Mouse (Mus musculus) testis, adult 2 months (tissue): ENCODE measurements at regions not wholly inside any gene's neighbourhood (a gene's known extent, or its start where the extent isn't known, plus 50 kb on each side); places are given as distances from the start of the nearest gene placed in this dataset.

Experiments used
- CTCF ChIP-seq: fragments of 200-500 bp; IDR thresholded peaks from 2 replicates; pipeline ENCODE4 v1.5.1; 2012; ENCODE audit warnings: low read depth, mild to moderate bottlenecking, inconsistent platforms, low read length, moderate library complexity; ENCODE audit not compliant: control insufficient read depth, insufficient read depth, insufficient replicate concordance
- POLR2A ChIP-seq: fragments of 200-500 bp; IDR thresholded peaks from 2 replicates; pipeline ENCODE4 v1.6.1; 2012; ENCODE audit warnings: low read depth, mild to moderate bottlenecking, inconsistent platforms, low read length, moderate library complexity; ENCODE audit not compliant: control insufficient read depth

DNA sequence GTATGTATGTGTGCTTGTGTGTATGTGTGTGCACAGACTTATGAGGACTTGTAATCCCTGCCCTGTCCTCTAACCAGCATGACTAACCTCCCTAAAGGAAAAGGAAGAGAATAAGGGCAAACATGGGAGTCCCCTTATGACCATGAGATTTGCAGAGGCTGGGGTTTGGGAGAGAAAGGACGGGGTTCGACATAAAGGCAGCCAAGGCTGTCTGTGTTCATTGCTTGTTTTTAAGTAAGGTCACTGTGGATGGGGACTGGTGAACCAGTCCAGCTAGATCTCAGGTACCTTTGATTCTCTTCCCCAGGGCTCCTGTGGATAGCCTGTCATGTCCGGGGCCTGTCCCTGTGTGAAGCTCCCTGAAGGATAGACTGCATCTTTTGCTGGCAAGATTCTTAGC is 55.6 kb downstream of the Irf2bp2 start:
- TF ChIP-seq POLR2A: no peak
- TF ChIP-seq CTCF: no peak
